Mouse (Mus musculus) kidney, embryonic 16.5 days (tissue): Measurements from ENCODE around the gene Evi5l. TPM values are rescaled to one million over a fixed set of nuclear protein-coding genes. Genes with fewer than 3 reads are reported as not detected.

Source experiments
- ATAC-seq: fragments of 200-750 bp; cut with Nextera tagmentation; 2 replicates; pipeline ENCODE4 v1.8.0; 2017; ENCODE audit warnings: moderate TSS enrichment; ENCODE audit not compliant: low FRiP score, low TSS enrichment
- H3K27ac ChIP-seq: fragments of 300-500 bp; sonication (generic); 2 replicates; pipeline ENCODE4 v1.5.1; 2014; ENCODE audit warnings: low read length
- H3K27me3 ChIP-seq: fragments of 300-500 bp; sonication (generic); 2 replicates; pipeline ENCODE4 v1.6.1; 2014; ENCODE audit warnings: low read length, control low read depth, mixed read lengths; ENCODE audit not compliant: insufficient read depth
- H3K36me3 ChIP-seq: fragments of 300-500 bp; sonication (generic); 2 replicates; pipeline ENCODE4 v1.6.1; 2014; ENCODE audit warnings: low read length, control low read depth, mixed read lengths; ENCODE audit not compliant: insufficient read depth
- H3K4me1 ChIP-seq: fragments of 300-500 bp; sonication (generic); 2 replicates; pipeline ENCODE4 v1.6.1; 2014; ENCODE audit warnings: low read length, control low read depth, mixed read lengths; ENCODE audit not compliant: insufficient read depth
- H3K4me2 ChIP-seq: fragments of 300-500 bp; sonication (generic); replicated peaks from 2 replicates; pipeline ENCODE4 v1.6.1; 2014; ENCODE audit warnings: low read depth, low read length
- H3K4me3 ChIP-seq: fragments of 300-500 bp; sonication (generic); 2 replicates; pipeline ENCODE4 v1.5.1; 2014; ENCODE audit warnings: mild to moderate bottlenecking, low read length
- H3K9ac ChIP-seq: fragments of 300-500 bp; sonication (generic); replicated peaks from 2 replicates; pipeline ENCODE4 v1.6.1; 2014; ENCODE audit warnings: low read length
- H3K9me3 ChIP-seq: fragments of 300-500 bp; sonication (generic); 2 replicates; pipeline ENCODE4 v1.6.1; 2016; ENCODE audit warnings: low read length, control low read depth
- WGBS: fragments of 180-500 bp; shearing (Covaris S2); extraction: QIAGEN DNeasy Blood & Tissue Kit; methylation state at CpG from one replicate; pipeline ENCODE4 v1.1.7; 2014; 5-methylcytosine and 5-hydroxymethylcytosine counted together
- polyA plus RNA-seq: library from polyadenylated mRNA; unstranded; fragments of >200 nt; fragmentation: Nextera tagmentation; extraction: Ambion mirVana; gene quantifications from 2 replicates; pipeline ENCODE4 v1.2.1, GENCODE M21; 2015

Evi5l gene
- polyA plus RNA-seq, 1 experiment from 2014 or later = 27.6 TPM

GRCm38 (mm10) chr8:4213210-4214005, 47.0 kb downstream of the Evi5l start:
- 2% methylated on average over 18 of the region's 18 CpGs for WGBS
- H3K9ac ChIP-seq = peak overlapping the region; percentile 62
- peak; percentile 63 for ATAC-seq

DNA sequence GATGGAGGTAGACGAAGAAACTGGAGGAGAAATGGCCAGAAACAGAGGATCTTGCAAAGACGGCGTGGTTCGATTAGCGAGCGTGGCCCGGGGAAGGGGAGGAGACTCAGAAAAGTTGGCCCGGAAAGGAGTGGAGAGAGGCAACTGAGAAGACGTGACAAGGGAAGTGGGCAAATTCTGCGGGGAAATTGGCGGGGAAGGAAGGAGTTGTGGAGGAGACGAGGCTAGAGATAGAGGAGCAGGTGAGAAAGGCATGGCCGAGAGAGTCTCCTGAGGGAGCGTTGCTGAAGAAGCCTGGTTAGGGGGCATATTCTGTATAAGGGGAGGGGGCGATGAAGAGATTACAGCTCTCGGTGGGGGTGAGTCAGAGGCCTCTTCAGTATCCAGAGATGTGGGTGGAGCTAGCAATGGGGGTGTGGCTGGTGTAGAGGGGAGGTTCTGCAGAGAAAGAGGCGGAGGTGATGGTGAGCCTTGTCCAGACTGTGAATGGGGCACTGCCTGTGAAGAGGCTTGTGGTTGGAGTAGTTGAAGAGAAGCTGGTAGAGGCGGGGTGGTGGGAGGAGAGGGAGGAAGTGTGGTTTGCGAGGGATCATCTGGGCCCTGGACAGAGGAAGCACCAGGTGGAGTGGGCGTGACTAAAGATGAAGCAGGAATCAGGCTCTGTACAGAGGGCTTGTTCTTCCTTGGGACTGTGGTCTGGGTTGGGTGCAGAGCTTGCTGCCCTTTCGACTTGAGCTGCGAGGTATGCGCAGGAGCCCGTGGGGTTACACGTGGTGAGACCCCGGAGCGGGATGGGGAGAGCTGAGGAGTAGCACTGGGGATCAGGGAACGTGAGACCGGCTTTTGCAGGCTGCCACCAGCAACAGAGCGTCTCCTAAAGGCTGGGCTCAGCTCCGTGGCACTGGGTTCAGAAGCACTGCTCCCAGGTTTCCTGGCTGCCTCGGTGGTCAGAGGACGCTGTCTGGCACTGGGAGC, 47.9 kb downstream of the Evi5l start:
- Histone ChIP-seq H3K9ac (peak overlapping the region; percentile 62), H3K4me2 (peak overlapping the region; percentile 83), H3K4me3 (peak overlapping the region; percentile 49), H3K4me1 (peaks cover 30% of the 10 kb centered on the region), H3K27me3 (peaks cover 39% of the 10 kb centered on the region), H3K27ac (peak overlapping the region; percentile 65), H3K9me3 (peaks cover 3% of the 10 kb centered on the region; the same call in 1 of the 2 replicates), H3K36me3 (peaks cover 11% of the 10 kb centered on the region; the same call in 1 of the 2 replicates)
- ATAC-seq = peak; percentile 53
- WGBS = 11% methylated on average over 33 of the region's 33 CpGs

More at GRCm38 (mm10) chr8:4213210-4214005, 47.0 kb downstream of the Evi5l start:
- Histone ChIP-seq H3K27me3 (peaks cover 39% of the 10 kb centered on the region), H3K9me3 (peaks cover 6% of the 10 kb centered on the region; the same call in 1 of the 2 replicates), H3K4me1 (peaks cover 30% of the 10 kb centered on the region), H3K36me3 (peaks cover 14% of the 10 kb centered on the region; the same call in 1 of the 2 replicates), H3K4me2 (peak overlapping the region; percentile 83), H3K4me3 (peak overlapping the region; percentile 49), H3K27ac (peak overlapping the region; percentile 65)

DNA sequence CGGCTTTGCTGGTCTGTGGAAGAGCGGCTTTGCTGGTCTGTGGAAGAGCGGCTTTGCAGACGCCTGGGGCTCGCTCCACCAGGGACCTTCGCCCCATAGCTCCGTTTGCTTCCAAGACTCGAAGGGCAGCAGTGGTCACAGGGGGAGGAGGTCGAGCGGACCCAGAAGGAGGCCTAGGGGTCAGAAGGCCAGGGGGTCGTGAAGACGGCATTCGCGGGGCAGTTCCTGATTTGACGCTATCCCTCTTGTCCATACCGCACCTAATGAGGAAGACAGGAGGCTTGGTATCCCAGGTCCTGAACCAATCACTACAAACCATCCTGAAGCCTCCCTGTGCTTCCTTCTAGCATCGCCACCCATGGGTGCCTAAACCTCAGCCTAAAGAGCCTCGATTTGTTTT, 49.9 kb downstream of the Evi5l start:
- no peaks in the 10 kb centered on the region for H3K9me3 ChIP-seq
- peaks cover 39% of the 10 kb centered on the region for H3K27me3 ChIP-seq
- peaks cover 30% of the 10 kb centered on the region for H3K4me1 ChIP-seq
- peak overlapping the region; percentile 46 for H3K4me3 ChIP-seq
- H3K9ac ChIP-seq = peak overlapping the region; percentile 64
- H3K27ac ChIP-seq = no peak overlapping the region
- peak overlapping the region; percentile 66 for H3K4me2 ChIP-seq
- 8% methylated on average over 18 of the region's 18 CpGs for WGBS
- ATAC-seq = no peak
- H3K36me3 ChIP-seq = no peaks in the 10 kb centered on the region

DNA sequence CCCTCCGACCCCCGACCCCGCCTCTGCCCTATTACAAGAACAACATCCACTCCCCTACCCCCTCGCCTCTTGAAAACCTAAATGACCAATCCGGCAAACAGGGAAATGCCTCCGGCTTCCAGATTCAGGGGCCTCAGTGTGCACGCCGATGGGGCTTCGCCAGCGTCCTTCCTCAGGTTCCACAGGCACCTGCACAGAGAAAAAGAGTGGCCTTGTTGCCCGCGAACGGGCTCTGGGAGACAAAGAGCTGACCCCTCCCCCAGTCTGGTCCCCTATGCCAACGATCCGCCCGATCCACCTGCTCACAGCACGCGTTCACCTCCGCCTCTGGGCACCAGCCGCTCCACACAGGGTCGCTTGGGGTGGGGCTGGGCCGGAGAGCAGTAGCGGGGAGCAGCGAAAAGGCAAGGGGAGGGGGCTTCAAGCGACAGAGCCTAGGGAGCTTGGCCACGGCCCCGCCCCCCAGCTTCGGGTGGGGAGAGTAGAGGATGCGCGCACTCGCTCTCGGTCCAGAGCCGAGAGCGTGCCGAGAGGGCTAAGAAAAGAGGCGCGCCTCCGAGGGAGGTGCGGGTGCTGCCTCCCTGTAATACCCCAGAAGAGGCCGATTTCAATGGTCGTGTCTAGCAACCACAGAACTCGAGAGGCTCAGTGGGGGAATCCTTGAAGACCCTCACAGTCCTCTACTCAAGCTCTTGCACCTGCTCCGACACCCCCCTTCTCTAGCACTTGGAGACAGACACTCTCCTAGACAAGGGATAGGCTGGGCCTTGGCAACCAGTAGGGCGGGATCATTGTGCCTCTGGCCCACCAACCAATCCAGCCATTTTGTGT, 50.6 kb downstream of the Evi5l start, which contains the start of gene Prr36:
Prr36 (minus strand) TSS at position 669 of the 831 bp plus-strand sequence.
- Histone ChIP-seq H3K4me2 (peak within 1 kb of the TSS; percentile 66), H3K27ac (no peak within 1 kb of the TSS), H3K4me1 (peaks cover 30% of the 10 kb centered on the region), H3K27me3 (peaks cover 39% of the 10 kb centered on the region), H3K9me3 (no peaks in the 10 kb centered on the region), H3K9ac (peak within 1 kb of the TSS; percentile 64), H3K36me3 (no peaks in the 10 kb centered on the region), H3K4me3 (peak within 1 kb of the TSS; percentile 46)
- ATAC-seq = peak; percentile 60
- WGBS = 2% methylated on average over 44 of the region's 44 CpGs

GRCm38 (mm10) chr8:4219617-4220016, 53.2 kb downstream of the Evi5l start:
- H3K4me3 ChIP-seq = no peak overlapping the region
- ATAC-seq = no peak
- no peak overlapping the region for H3K9ac ChIP-seq
- H3K36me3 ChIP-seq = no peaks in the 10 kb centered on the region
- no peaks in the 10 kb centered on the region for H3K9me3 ChIP-seq
- peaks cover 35% of the 10 kb centered on the region for H3K27me3 ChIP-seq
- peaks cover 11% of the 10 kb centered on the region; the same call in 1 of the 2 replicates for H3K4me1 ChIP-seq
- 88% methylated on average over 3 of the region's 3 CpGs for WGBS
- H3K27ac ChIP-seq = no peak overlapping the region
- no peak overlapping the region for H3K4me2 ChIP-seq

GRCm38 (mm10) chr8:4222059-4222458, 55.7 kb downstream of the Evi5l start:
- H3K4me2 ChIP-seq = no peak overlapping the region
- H3K9me3 ChIP-seq = no peaks in the 10 kb centered on the region
- no peak overlapping the region for H3K9ac ChIP-seq
- no peak overlapping the region for H3K27ac ChIP-seq
- no peak for ATAC-seq
- H3K36me3 ChIP-seq = no peaks in the 10 kb centered on the region
- H3K27me3 ChIP-seq = peaks cover 13% of the 10 kb centered on the region
- no peak overlapping the region for H3K4me3 ChIP-seq
- H3K4me1 ChIP-seq = peaks cover 6% of the 10 kb centered on the region

DNA sequence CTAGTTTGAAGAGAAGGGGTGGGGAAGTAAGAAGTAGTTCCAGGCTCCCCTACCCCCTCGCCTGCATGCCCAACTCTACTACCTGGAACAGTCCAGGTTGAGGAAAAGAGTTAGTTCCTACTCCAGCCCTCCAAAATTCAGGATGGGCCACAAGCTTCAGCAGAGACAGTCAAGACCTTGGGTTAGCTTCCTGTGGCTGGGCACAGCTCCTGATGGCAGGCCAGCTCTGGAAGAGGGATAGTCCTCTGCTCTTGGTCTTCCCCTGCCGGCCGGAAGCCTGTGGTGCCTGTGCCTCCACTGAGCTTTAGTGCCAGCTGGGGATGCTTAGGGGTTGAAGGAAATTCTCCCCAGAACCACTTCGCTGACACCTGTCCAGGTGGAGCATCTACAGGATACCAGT, 60.0 kb downstream of the Evi5l start:
- no peaks in the 10 kb centered on the region for H3K9me3 ChIP-seq
- H3K9ac ChIP-seq = peak overlapping the region; percentile 52
- peak overlapping the region; percentile 60 for H3K4me2 ChIP-seq
- peak overlapping the region; percentile 43 for H3K4me3 ChIP-seq
- peak; percentile 18; the same call in 1 of the 2 replicates for ATAC-seq
- peaks cover 2% of the 10 kb centered on the region; the same call in 1 of the 2 replicates for H3K27me3 ChIP-seq
- WGBS = 18% methylated on average over 4 of the region's 4 CpGs
- H3K4me1 ChIP-seq = peaks cover 7% of the 10 kb centered on the region
- H3K36me3 ChIP-seq = no peaks in the 10 kb centered on the region
- no peak overlapping the region for H3K27ac ChIP-seq

GRCm38 (mm10) chr8:4226739-4227347, 60.5 kb downstream of the Evi5l start, which contains the start of gene Lrrc8e:
TSS of gene Lrrc8e (plus strand) at chr8:4226827.
- no peak within 1 kb of the TSS for H3K27ac ChIP-seq
- H3K9ac ChIP-seq = peak within 1 kb of the TSS; percentile 52
- ATAC-seq = peak; percentile 82
- H3K36me3 ChIP-seq = no peaks in the 10 kb centered on the region
- WGBS = 4% methylated on average over 33 of the region's 33 CpGs
- no peaks in the 10 kb centered on the region for H3K9me3 ChIP-seq
- H3K4me1 ChIP-seq = peaks cover 7% of the 10 kb centered on the region
- H3K4me2 ChIP-seq = peak within 1 kb of the TSS; percentile 60
- H3K4me3 ChIP-seq = peak within 1 kb of the TSS; percentile 43
- H3K27me3 ChIP-seq = peaks cover 2% of the 10 kb centered on the region; the same call in 1 of the 2 replicates
